Mouse (Mus musculus) midbrain, embryonic 10.5 days (tissue): ENCODE data around the gene Plekha7. TPM values are rescaled to one million over a fixed set of nuclear protein-coding genes. Genes with fewer than 3 reads are reported as not detected.

ENCODE experiments used
- DNase-seq: peaks from one replicate; pipeline ENCODE4 v3.0.0-alpha.2; 2017; ENCODE audit warnings: low spot score
- H3K27ac ChIP-seq: fragments of 300-500 bp; sonication (generic); replicated peaks from 2 replicates; pipeline ENCODE4 v1.5.1; 2016; ENCODE audit warnings: mild to moderate bottlenecking
- H3K27me3 ChIP-seq: fragments of 300-500 bp; sonication (generic); 2 replicates; pipeline ENCODE4 v1.6.1; 2016; ENCODE audit warnings: low read depth, mild to moderate bottlenecking; ENCODE audit not compliant: poor library complexity, severe bottlenecking
- H3K36me3 ChIP-seq: fragments of 300-500 bp; sonication (generic); 2 replicates; pipeline ENCODE4 v1.6.1; 2016; ENCODE audit warnings: mild to moderate bottlenecking, moderate library complexity
- H3K4me1 ChIP-seq: fragments of 300-500 bp; sonication (generic); 2 replicates; pipeline ENCODE4 v1.6.1; 2016
- H3K4me3 ChIP-seq: fragments of 300-500 bp; sonication (generic); 2 replicates; pipeline ENCODE4 v1.5.1; 2016; ENCODE audit warnings: mild to moderate bottlenecking, moderate library complexity
- H3K9me3 ChIP-seq: fragments of 300-500 bp; sonication (generic); replicated peaks from 2 replicates; pipeline ENCODE4 v1.6.1; 2016; ENCODE audit warnings: mild to moderate bottlenecking
- WGBS: fragments of 180-500 bp; shearing (Covaris S2); methylation state at CpG from one replicate; pipeline ENCODE4 v1.1.7; 2016; 5-methylcytosine and 5-hydroxymethylcytosine counted together
- polyA plus RNA-seq: library from polyadenylated mRNA; unstranded; fragments of >200 nt; fragmentation: Nextera tagmentation; extraction: Ambion mirVana; gene quantifications from 2 replicates; pipeline ENCODE4 v1.2.1, GENCODE M21; 2016

Plekha7 gene
- polyA plus RNA-seq, 1 experiment from 2014 or later: 25.5 TPM

DNA sequence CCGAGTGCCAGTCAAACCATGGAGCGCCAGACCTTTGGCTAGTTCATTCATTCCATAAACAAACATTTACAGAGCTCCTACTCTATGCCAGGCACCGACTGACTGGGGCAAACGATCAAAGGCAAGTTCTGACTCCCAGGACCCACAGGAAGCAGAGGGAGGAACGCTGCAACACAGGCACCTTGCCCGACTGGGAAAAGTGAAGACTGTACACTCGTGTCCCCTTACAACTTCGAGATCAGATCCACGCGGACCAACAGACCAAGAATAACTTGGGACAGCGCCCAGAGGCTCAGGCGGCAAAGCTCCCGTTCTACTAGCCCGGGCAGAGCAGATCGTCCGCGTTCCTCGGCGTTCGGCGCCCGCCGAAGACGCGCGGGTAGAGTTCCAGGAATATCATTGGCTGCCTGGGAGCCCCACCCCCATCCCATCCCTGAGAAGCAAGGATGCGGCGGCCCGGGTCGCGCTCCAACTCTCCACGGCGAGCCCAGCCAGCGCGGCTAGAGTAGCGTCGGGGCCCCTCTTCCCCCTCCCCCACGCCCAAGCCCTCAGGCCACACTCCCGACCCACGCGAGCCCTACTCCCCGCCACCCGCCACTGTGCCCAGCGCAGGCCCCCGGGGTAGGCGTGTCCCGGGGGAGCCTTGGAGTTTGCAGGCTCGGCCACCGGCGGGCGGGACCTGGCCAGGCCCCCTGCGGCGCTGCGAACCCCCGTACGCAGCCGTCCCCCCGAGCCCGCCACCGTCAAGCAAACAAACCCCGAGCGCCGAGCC lies 891 bp downstream of the Plekha7 start:
- peak overlapping the region; percentile 94 for H3K27ac ChIP-seq
- H3K27me3 ChIP-seq: peaks cover 8% of the 10 kb centered on the region
- H3K9me3 ChIP-seq: no peaks in the 10 kb centered on the region
- H3K4me1 ChIP-seq: peaks cover 43% of the 10 kb centered on the region
- peak; percentile 88 for DNase-seq
- peak overlapping the region; percentile 78 for H3K4me3 ChIP-seq
- H3K36me3 ChIP-seq: peaks cover 17% of the 10 kb centered on the region
- under 1% methylated on average over 63 of the region's 63 CpGs for whole genome bisulfite sequencing

GRCm38 (mm10) chr7:116306601-116307000 lies 1.6 kb downstream of the Plekha7 start:
- Histone ChIP-seq H3K9me3 (no peaks in the 10 kb centered on the region), H3K4me3 (peak overlapping the region; percentile 78), H3K27me3 (peaks cover 8% of the 10 kb centered on the region), H3K27ac (peak overlapping the region; percentile 94), H3K36me3 (peaks cover 22% of the 10 kb centered on the region), H3K4me1 (peaks cover 43% of the 10 kb centered on the region)
- WGBS: 19% methylated on average over 5 of the region's 5 CpGs
- no peak for DNase-seq

DNA sequence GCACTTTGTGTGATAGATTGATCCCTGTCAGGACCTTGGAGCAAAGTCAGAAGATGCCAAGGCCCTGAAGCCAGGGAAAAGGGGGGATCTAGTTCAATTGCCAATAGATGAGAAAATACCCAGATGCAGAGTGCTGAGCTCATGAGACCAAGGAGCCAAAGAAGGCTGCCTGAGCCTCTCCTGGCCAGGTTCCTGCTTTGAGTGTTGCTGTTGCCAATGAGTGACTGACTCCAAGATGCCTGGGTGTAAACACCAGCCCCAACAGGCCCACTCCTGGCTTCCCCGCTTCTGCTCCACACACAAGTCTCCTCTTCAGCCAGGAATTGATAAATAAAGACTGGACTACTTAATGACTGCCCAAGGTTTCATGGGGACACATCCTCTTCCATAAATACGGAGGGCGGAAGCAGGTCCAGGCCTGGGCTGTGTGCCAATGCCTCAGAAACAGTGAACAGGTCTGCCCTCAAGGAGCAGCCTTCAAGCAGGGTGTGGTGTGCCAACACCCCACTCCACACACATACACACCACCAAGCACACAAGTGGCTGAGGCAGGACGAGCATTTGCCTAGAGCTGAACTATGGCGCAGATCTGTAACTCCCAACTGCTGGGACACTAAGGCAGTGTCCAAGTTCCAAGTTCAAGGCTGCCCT lies 6.4 kb downstream of the Plekha7 start:
- WGBS: 92% methylated on average over 5 of the region's 5 CpGs
- no peaks in the 10 kb centered on the region for H3K9me3 ChIP-seq
- no peak for DNase-seq

GRCm38 (mm10) chr7:116301144-116301543 lies 7.0 kb downstream of the Plekha7 start:
- no peak for DNase-seq
- Histone ChIP-seq H3K36me3 (peaks cover 25% of the 10 kb centered on the region), H3K27me3 (peaks cover 4% of the 10 kb centered on the region), H3K4me3 (no peak overlapping the region), H3K9me3 (no peaks in the 10 kb centered on the region), H3K27ac (no peak overlapping the region), H3K4me1 (peaks cover 26% of the 10 kb centered on the region)
- 90% methylated on average over 4 of the region's 4 CpGs for WGBS

More for the DNA sequence above, 6.4 kb downstream of the Plekha7 start:
- no peak overlapping the region; the same call in 1 of the 2 replicates for H3K27ac ChIP-seq
- H3K36me3 ChIP-seq: peaks cover 22% of the 10 kb centered on the region
- peaks cover 33% of the 10 kb centered on the region for H3K4me1 ChIP-seq
- no peak overlapping the region for H3K4me3 ChIP-seq
- peaks cover 8% of the 10 kb centered on the region for H3K27me3 ChIP-seq

DNA sequence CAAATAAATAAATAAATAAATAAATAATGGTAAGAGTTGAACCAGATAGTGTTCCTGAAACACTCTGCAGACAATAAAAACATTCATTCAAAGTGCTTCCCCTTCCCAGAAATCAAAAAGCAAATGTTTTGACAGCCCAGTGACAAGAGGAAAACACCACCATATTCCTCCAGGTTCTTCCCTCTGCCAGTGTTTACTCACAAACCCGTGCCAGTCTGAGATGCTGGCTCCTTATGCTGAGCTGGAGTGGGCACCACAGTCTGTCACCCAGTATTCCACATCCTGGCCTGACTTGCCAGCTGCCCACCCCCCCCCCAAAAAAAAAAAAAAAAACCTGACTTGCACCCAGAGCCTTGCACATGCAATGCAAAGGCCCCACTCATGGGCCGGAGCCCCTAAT lies 9.3 kb downstream of the Plekha7 start:
- no peak for DNase-seq
- H3K27me3 ChIP-seq: no peaks in the 10 kb centered on the region
- peaks cover 16% of the 10 kb centered on the region for H3K36me3 ChIP-seq
- peaks cover 30% of the 10 kb centered on the region for H3K4me1 ChIP-seq
- H3K4me3 ChIP-seq: no peak overlapping the region
- 90% methylated on average over 2 of the region's 2 CpGs for WGBS
- H3K27ac ChIP-seq: no peak overlapping the region
- no peaks in the 10 kb centered on the region for H3K9me3 ChIP-seq

DNA sequence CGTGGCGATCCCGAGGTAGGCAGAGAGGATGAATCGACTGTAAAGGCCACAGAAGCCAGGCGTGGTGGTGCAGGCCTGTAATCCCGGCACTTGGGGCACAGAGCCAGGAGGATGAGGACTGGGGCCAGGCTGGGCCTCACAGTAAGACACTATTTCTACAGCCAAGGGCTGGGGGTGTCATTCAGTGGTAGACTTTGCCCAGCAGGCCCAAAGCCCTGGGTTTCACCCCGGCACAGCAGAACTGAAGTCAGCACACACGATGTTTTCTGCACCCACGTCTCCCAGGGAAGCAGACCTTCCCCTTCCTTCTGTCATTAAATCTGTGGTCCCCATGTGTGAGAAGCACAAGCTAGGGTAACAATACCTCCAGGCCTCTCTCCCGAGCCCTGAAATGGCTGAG lies 9.8 kb downstream of the Plekha7 start:
- H3K27ac ChIP-seq: 0 out of 2 replicates have a peak overlapping the region, but pooled peaks have one; percentile 10
- H3K4me3 ChIP-seq: no peak overlapping the region

DNA sequence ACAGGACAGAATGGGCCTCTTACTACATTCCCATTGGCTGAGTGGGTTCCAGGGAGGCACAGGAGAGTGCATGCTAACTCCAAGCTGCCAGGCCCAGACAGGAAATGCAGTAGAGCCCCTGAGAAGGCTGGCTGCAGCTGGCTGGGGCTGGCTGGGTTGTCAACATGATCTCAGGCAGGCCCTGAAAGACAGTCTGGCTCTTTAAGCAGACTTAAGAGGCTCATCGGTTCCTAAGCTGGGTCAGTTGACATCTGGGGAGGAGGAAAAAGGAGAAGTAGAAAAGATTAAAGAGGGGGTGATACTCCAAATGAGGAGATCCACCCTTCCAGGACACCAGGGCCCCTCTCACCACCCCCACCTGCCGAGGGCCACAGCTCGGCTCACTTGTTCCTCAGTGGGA lies 13.2 kb downstream of the Plekha7 start:
- Histone ChIP-seq H3K27me3 (no peaks in the 10 kb centered on the region), H3K4me3 (no peak overlapping the region), H3K36me3 (0 out of 2 replicates have a peak, but pooled peaks cover 3% of the 10 kb centered on the region), H3K27ac (0 out of 2 replicates have a peak overlapping the region, but pooled peaks have one; percentile 24), H3K9me3 (no peaks in the 10 kb centered on the region), H3K4me1 (peaks cover 46% of the 10 kb centered on the region)
- 58% methylated on average over 3 of the region's 3 CpGs for WGBS
- no peak for DNase-seq

More for the DNA sequence above, 9.8 kb downstream of the Plekha7 start:
- Histone ChIP-seq H3K27me3 (no peaks in the 10 kb centered on the region), H3K4me1 (peaks cover 30% of the 10 kb centered on the region), H3K9me3 (no peaks in the 10 kb centered on the region), H3K36me3 (peaks cover 12% of the 10 kb centered on the region; the same call in 1 of the 2 replicates)
- 82% methylated on average over 10 of the region's 10 CpGs for WGBS
- no peak for DNase-seq

GRCm38 (mm10) chr7:116292377-116292776 lies 15.8 kb downstream of the Plekha7 start:
- 0 out of 2 replicates have a peak overlapping the region, but pooled peaks have one; percentile 14 for H3K27ac ChIP-seq

GRCm38 (mm10) chr7:116290559-116290958 lies 17.6 kb downstream of the Plekha7 start:
- Histone ChIP-seq H3K36me3 (no peaks in the 10 kb centered on the region), H3K4me3 (no peak overlapping the region), H3K9me3 (no peaks in the 10 kb centered on the region), H3K27ac (no peak overlapping the region), H3K27me3 (no peaks in the 10 kb centered on the region), H3K4me1 (peaks cover 74% of the 10 kb centered on the region)
- 77% methylated on average over 1 of the region's 1 CpGs for WGBS
- no peak for DNase-seq

More at GRCm38 (mm10) chr7:116292377-116292776, 15.8 kb downstream of the Plekha7 start:
- Histone ChIP-seq H3K9me3 (no peaks in the 10 kb centered on the region), H3K36me3 (0 out of 2 replicates have a peak, but pooled peaks cover 3% of the 10 kb centered on the region), H3K4me3 (no peak overlapping the region), H3K4me1 (peaks cover 58% of the 10 kb centered on the region), H3K27me3 (no peaks in the 10 kb centered on the region)
- DNase-seq: no peak
- 46% methylated on average over 5 of the region's 5 CpGs for WGBS

DNA sequence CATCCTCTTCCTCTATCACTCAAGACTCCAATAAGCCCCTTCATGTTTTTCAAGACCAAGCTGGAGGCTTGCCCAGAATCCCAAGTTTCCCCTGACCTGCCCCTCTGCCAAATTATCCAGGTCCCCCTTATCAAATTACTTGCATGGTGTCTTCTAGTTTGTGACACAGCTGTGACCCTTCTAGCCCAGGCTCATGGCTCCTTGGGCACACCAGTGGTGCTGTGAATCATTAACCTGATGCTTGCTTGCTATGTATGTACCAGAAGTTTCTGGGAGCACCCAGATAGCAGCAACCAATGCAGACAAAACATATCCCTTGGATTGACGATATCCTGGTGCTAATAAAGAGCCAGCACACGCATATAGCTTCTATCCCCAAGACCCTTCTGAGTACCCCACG lies 19.2 kb downstream of the Plekha7 start:
- peak overlapping the region; percentile 88; the same call in 1 of the 2 replicates for H3K27ac ChIP-seq
- no peaks in the 10 kb centered on the region for H3K9me3 ChIP-seq
- H3K4me3 ChIP-seq: no peak overlapping the region
- DNase-seq: no peak
- H3K27me3 ChIP-seq: no peaks in the 10 kb centered on the region
- 86% methylated on average over 3 of the region's 3 CpGs for WGBS
- no peaks in the 10 kb centered on the region for H3K36me3 ChIP-seq
- peaks cover 75% of the 10 kb centered on the region for H3K4me1 ChIP-seq

DNA sequence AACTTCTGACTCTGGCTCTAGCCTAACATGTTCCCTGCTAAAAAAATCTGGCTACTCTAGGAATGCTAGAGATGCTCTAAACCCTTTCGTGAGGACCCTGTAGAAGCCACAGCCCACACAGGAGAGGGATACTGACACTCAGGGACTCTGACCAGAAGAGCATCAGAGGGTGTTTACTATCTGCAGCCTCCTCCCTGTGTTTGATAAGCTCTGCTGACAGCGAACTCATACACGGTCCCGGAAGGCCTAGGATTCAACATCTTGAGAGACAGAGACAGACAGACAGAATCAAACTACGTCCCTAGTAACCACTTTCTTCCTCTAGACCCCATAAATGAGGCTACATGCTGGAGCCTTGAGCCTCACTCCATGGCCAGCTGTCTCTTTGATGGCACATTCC lies 20.2 kb downstream of the Plekha7 start:
- WGBS: 85% methylated on average over 5 of the region's 5 CpGs
- peaks cover 79% of the 10 kb centered on the region for H3K4me1 ChIP-seq

GRCm38 (mm10) chr7:116286611-116287355 lies 21.4 kb downstream of the Plekha7 start:
- Histone ChIP-seq H3K9me3 (no peaks in the 10 kb centered on the region), H3K27me3 (no peaks in the 10 kb centered on the region), H3K36me3 (no peaks in the 10 kb centered on the region), H3K4me1 (peaks cover 80% of the 10 kb centered on the region), H3K4me3 (no peak overlapping the region), H3K27ac (peak overlapping the region; percentile 88)
- DNase-seq: no peak
- WGBS: 69% methylated on average over 11 of the region's 11 CpGs

More for the DNA sequence above, 20.2 kb downstream of the Plekha7 start:
- Histone ChIP-seq H3K36me3 (no peaks in the 10 kb centered on the region), H3K27me3 (no peaks in the 10 kb centered on the region), H3K4me3 (no peak overlapping the region), H3K27ac (peak overlapping the region; percentile 88), H3K9me3 (no peaks in the 10 kb centered on the region)
- no peak for DNase-seq
